Mouse (Mus musculus) right cerebral cortex, postnatal 14 days (tissue): ENCODE measurements around the gene Bmp2.

ENCODE experiments used
- DNase-seq: peaks from one replicate; pipeline ENCODE4 v3.0.0; 2022

The Bmp2 gene

GRCm38 (mm10) chr2:133565995-133566710 is 14.2 kb downstream of the Bmp2 start:
- no peak for DNase-seq

GRCm38 (mm10) chr2:133591562-133592255 is 39.8 kb downstream of the Bmp2 start:
- no peak for DNase-seq
